Mouse (Mus musculus) ovary, postnatal 14 days (tissue): ENCODE results near the gene Mxd1.

Experiments used
- DNase-seq: peaks from one replicate; pipeline ENCODE4 v3.0.0; 2022; ENCODE audit warnings: low spot score

Mxd1 gene

GRCm38 (mm10) chr6:86668580-86669239, at the start of gene Mxd1:
Gene Mxd1 (minus strand): TSS chr6:86669161.
- DNase-seq, result peak; percentile 20

GRCm38 (mm10) chr6:86708072-86708774, 39.3 kb upstream of the Mxd1 start:
- DNase-seq, result no peak

- no peak for DNase-seq
These were observed 33.6 kb upstream of the Mxd1 start for GRCm38 (mm10) chr6:86702577-86702976.

GRCm38 (mm10) chr6:86697903-86698302, 28.9 kb upstream of the Mxd1 start:
- no peak for DNase-seq

GRCm38 (mm10) chr6:86696213-86696612, 27.3 kb upstream of the Mxd1 start:
- DNase-seq, result no peak

GRCm38 (mm10) chr6:86694465-86694864, 25.5 kb upstream of the Mxd1 start:
- peak; percentile 48 for DNase-seq

GRCm38 (mm10) chr6:86689671-86690070, 20.7 kb upstream of the Mxd1 start:
- DNase-seq, result no peak

GRCm38 (mm10) chr6:86686971-86687370, 18.0 kb upstream of the Mxd1 start:
- DNase-seq, result no peak

- DNase-seq, result no peak
These were observed 15.7 kb upstream of the Mxd1 start for GRCm38 (mm10) chr6:86684655-86685011.

- DNase-seq, result peak; percentile 91
These were observed 15.1 kb upstream of the Mxd1 start, which contains the start of gene Snrnp27 for GRCm38 (mm10) chr6:86683872-86684654. Gene Snrnp27 (minus strand): TSS chr6:86684522.

- no peak for DNase-seq
These were observed 12.3 kb upstream of the Mxd1 start for GRCm38 (mm10) chr6:86681289-86681688.

GRCm38 (mm10) chr6:86678341-86678740, 9.4 kb upstream of the Mxd1 start:
- DNase-seq, result no peak

- peak; percentile 53 for DNase-seq
These were observed 1.9 kb upstream of the Mxd1 start for GRCm38 (mm10) chr6:86670873-86671272.

- DNase-seq, result peak; percentile 99
These were observed 323 bp upstream of the Mxd1 start for GRCm38 (mm10) chr6:86669240-86669727.

GRCm38 (mm10) chr6:86667061-86667460, 1.9 kb downstream of the Mxd1 start:
- no peak for DNase-seq

GRCm38 (mm10) chr6:86665560-86666307, 3.2 kb downstream of the Mxd1 start:
- DNase-seq, result no peak

- DNase-seq, result no peak
These were observed 3.9 kb downstream of the Mxd1 start for GRCm38 (mm10) chr6:86665076-86665475.

GRCm38 (mm10) chr6:86660161-86660877, 8.6 kb downstream of the Mxd1 start:
- no peak for DNase-seq

- DNase-seq, result no peak
These were observed 10.5 kb downstream of the Mxd1 start for GRCm38 (mm10) chr6:86658501-86658900.

- DNase-seq, result no peak
These were observed 14.6 kb downstream of the Mxd1 start for GRCm38 (mm10) chr6:86654270-86654916.

GRCm38 (mm10) chr6:86653026-86653425, 15.9 kb downstream of the Mxd1 start:
- no peak for DNase-seq
